Mouse (Mus musculus): Measurements from ENCODE around the gene Serpina1d.
"Not testable (repeated sequence)": the region's sequence is repeated elsewhere in the genome, so short reads cannot be mapped to it uniquely, and the experiment has no call there.

Serpina1d gene

DNA sequence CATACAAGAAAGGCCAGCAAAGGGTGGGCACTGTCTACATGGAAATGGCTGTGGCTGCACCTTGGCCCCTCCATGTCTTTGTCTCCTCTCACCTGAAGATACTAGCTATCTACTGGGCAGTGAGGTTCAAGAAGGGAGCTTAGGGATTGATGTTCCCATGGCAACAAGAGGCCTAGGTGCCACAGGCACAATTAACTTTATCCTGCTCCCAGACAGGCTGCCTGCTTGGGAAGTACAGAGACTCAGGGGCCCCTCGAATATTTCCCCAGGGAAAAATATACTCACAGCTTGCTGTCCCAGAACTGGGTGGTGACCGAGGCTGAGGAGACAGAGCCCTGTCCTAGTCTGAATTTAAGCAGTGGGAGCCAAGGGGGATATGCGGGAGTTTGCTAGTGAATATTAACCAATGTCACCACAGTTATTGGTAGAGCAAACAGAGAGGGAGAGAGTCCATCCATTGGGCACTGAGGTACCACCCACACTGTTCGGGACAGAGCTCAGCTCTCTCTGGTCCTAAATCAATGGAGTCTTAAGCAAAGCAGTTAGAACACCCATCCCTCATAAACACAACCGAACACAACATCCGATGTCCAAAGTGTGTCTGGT, at the start of gene Serpina1d:
Gene Serpina1d (minus strand): TSS at position 347 of the 606 bp plus-strand sequence.
- in situ Hi-C loops (cut with MseI, MboI) = not testable (repeated sequence)

DNA sequence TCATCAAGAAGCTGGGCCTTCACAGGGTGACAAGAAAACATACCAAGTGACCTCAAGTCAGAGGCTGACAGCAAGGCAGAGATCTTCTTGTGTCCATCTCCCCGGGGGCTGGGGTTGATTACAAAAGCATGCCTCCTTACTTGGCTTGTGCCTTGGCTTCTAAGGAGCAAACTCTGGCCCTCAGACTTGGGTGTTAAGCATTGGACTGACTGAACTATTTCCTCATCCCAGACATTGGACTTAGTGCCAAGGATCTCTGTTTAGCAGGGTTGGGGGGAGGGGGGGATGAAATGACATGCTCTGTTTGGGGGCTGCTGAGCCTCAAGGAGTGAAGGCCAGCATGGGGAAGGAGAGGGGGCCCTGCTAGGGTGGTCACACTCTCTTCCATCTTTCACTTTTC, 2.8 kb downstream of the Serpina1d start:
- in situ Hi-C loops (cut with MseI, MboI) = not testable (repeated sequence)

DNA sequence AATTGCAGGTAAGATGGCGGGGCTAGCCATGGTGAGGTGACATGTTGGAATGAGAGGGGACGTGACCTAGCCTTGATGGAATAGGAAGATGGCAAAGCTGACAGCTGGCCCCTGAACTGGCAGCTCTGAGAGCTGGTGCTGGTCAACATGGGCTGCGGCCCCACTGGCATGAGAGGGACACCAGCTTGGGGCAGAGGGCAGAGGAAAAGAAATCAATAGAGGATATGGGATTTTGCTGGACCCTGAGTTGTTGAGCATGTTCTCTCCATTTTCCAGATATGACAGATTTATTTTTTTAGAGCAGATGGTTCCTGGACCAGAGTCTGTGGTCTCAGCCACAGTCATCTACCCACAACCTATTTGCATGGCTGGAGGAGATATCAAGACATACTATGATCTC, 10.3 kb downstream of the Serpina1d start:
- in situ Hi-C loops (cut with MseI, MboI) = not testable (repeated sequence)

DNA sequence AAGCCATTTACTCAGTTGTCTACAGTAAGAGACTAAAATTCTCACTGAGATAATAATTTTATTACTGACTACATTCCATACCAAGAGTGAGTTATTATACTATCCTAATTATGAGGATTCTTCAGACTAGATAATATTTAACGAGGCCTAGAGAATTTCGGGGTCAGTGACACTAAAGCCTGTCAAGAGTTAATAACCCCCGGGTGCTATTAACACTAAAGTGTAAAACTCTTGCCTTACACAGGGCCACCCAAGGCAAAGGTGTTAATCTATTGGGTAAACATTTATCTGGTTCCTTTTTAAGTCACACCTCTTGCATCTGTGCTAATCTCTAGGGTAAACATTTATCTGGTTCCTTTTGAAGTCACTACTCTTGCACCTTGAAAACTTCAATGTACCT, 13.1 kb downstream of the Serpina1d start:
- in situ Hi-C loops (cut with MseI, MboI) = not testable (repeated sequence)

DNA sequence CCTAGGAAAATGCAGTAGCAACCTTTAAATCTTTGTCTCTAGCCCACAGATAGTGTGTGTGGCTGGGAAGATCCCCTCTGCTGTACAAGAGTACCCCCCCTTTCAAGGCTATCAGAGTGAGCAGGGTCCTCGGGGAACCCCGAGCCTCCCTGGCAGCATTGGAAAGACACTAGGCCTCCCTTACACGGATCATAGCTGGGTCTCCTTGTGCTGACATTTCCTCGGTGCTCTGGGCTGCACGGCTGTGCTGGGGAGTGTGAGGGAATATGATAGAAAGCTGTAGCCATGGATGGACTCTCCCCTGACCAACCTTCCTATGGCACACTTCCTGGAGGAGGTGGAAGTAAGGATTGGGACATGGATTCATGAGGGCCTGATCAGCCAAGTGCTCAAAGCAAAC, 27.4 kb downstream of the Serpina1d start:
- in situ Hi-C loops (cut with MseI, MboI) = not testable (repeated sequence)

DNA sequence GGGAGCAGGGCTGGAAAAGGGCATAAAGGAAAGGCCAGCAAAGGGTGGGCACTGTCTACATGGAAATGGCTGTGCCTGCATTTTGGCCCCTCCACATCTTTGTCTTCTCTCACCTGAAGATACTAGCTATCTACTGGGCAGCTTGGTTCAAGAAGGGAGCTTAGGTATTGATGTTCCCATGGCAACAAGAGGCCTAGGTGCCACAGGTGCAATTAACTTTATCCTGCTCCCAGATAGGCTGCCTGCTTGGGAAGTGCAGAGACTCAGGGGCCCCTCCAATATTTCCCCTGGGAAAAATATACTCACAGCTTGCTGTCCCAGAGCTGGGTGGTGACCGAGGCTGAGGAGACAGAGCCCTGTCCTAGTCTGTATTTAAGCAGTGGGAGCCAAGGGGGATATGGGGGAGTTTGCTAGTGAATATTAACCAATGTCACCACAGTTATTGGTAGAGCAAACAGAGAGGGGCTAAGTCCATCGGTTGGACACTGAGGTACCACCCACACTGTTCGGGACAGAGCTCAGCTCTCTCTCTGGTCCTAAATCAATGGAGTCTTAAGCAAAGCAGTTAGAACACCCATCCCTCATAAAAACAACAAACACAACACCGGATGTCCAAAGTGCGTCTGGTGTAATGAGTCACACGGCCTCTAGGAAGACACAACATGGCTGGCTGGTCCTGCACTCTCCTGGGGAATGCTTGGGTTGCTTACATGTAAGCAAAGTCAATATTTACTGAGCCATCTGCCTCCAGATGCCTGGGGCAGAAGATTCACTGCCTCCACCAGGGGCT, 35.4 kb downstream of the Serpina1d start:
- in situ Hi-C loops (cut with MseI, MboI) = not testable (repeated sequence)

DNA sequence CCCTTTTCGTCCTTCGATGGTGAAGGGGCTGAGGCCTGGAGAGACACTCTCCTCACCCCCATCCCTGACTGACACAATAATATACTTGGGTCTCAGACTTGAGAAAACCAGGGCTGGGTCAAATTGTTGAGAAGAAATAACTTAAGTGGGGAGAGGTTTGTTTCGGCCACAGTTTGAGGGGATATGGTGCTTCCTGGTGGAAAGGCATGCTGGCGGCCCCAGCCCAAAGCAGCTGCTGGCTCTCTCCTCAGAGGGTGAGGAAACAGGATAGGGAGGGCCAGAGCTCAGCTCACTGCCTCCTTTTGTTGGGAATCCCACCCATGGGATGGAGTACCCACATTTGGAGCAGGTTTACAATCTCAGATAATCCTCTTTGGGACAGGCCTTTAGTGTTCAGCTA, 37.8 kb downstream of the Serpina1d start:
- in situ Hi-C loops (cut with MseI, MboI) = not testable (repeated sequence)

DNA sequence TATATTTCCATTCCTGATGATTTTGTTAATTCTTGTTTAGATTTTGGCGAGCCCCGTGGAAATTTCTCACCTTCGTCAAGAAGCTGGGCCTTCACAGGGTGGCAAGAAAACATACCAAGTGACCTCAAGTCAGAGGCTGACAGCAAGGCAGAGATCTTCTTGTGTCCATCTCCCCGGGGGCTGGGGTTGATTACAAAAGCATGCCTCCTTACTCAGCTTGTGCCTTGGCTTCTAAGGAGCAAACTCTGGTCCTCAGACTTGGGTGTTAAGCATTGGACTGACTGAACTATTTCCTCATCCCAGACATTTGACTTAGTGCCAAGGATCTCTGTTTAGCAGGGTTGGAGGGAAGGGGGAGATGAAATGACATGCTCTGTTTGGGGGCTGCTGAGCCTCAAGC, 38.3 kb downstream of the Serpina1d start:
- in situ Hi-C loops (cut with MseI, MboI) = not testable (repeated sequence)

Data from mouse trophoblast stem cell (cell line).